Mouse (Mus musculus) brain, embryonic 14.5 days (tissue): Measurements from ENCODE around the gene Zfp217.

Source experiments
- CTCF ChIP-seq: fragments of 200-500 bp; IDR thresholded peaks from 2 replicates; pipeline ENCODE4 v1.5.1; 2012; ENCODE audit warnings: inconsistent platforms, mild to moderate bottlenecking, moderate library complexity, borderline replicate concordance; ENCODE audit not compliant: insufficient read depth, insufficient read length; ENCODE audit errors: extremely low read depth
- POLR2A ChIP-seq: fragments of 200-500 bp; IDR thresholded peaks from 2 replicates; pipeline ENCODE4 v1.6.1; 2012; ENCODE audit warnings: mild to moderate bottlenecking, inconsistent platforms, borderline replicate concordance; ENCODE audit not compliant: poor library complexity, insufficient read depth, insufficient read length, severe bottlenecking; ENCODE audit errors: extremely low read depth

GRCm38 (mm10) chr2:170147661-170148153 is at the start of gene Zfp217:
- TF ChIP-seq POLR2A (no peak), CTCF (no peak)
